Mouse (Mus musculus): ENCODE measurements at regions not wholly inside any gene's neighbourhood (a gene's known extent, or its start where the extent isn't known, plus 50 kb on each side); places are given as distances from the start of the nearest gene placed in this dataset.

DNA sequence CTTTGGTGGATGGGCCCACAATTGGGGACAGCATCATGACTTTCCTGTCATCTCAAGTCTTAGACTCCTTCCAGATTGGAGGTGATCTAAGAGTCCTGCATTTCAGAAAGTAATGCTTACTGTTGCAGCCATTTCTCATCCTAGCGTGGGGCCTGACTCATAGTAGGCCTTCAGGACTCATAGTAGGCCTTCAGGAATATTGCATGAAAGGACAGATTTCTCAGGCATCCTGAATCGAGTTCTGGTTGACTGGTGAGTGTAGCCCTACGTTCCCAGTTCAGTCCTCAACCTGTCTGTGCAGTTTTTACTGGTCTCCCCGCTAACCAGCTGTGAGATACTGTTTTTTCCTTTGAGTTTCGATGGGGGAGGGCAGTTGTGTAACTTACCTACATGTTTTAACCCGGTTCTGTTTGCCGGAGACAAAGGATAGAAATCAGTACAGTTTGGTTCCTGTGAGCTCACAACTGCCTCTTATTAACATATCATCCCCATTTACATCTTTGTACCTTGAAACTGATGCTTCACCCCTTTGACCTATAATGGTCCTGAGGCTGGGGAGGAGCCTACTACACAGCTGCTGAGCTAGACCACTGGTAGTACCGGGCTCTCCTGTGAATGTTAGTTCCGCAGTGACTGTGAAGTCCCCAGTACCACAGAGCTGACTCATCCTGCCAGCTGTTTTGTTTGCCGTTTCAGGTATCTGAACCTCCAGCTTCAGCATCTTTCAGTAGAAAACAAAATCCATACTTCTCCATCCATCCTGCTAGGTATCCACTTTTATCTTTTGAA is 1222.2 kb upstream of the A1bg start:
- no peak for DNase-seq (ENCODE audit: low spot score in 2 of 2)

DNA sequence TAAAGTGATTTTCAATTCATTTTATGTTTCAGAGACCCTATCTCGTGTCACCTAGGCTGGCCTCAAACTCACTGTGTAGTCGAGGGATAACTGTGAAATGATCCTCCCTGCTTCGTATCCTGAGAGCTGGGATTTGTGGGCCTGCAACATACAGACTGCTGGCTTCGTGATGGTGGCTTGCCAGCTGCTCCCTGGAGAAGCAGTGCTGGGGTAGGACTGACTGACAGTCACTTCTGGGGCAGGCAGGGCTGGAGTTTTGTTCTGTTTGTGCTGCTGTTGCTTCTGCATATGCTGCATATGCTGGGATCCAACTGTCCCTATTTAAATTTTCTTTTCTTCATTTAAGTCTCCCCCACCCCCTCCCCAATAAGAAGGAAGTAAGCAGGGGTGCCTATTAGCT is 1217.0 kb upstream of the A1bg start:
- DNase-seq (ENCODE audit: low spot score in 2 of 2), result no peak

DNA sequence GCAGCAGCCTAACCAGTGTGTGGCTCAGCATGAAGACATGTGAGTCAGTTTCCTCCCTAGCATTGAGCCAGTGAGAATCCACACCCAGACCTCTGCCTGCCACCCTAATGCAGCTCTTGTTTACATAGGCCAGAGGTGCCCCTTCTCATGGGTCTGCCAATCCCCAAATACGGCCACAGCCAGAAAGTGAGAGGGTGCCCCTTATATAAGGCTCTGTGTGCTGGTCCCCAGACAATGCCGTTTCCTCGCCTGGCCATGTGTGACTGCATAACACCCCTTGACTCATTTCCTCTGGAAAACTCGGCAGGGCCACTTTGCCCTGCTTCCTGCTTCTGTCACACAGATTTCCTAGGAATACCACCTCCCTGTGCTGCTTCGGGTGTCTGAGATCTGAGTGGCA is 1216.4 kb upstream of the A1bg start:
- no peak for DNase-seq (ENCODE audit: low spot score in 2 of 2)

- DNase-seq (ENCODE audit: low spot score in 2 of 2), result no peak
Observed at GRCm38 (mm10) chr15:62138701-62139100, 1215.9 kb upstream of the A1bg start.

GRCm38 (mm10) chr15:62136932-62137594 is 1214.3 kb upstream of the A1bg start:
- peak; percentile 58 to 81 for DNase-seq (ENCODE audit: low spot score in 2 of 2)

DNA sequence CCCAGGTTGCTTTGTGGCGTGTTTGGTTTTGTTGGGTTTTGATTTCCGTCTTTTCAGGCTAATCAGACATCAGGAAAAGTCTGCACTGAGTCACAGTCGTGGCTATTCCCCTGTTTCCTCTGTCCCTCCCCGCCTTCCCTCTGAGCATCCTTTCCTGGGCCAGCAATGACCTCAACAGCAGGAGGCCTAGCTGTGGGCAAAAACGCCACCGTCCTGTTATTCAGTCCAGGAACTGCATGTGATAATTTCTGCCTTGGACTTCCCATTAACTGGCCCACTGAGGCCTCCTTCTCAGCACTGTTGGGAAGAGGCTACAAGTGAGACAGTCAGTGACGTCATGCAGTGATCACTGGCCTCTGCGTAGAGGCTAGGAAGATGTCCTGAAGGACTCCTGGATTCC is 1212.0 kb upstream of the A1bg start:
- DNase-seq (ENCODE audit: low spot score in 2 of 2), result no peak

GRCm38 (mm10) chr15:62134308-62134707 is 1211.5 kb upstream of the A1bg start:
- no peak for DNase-seq (ENCODE audit: low spot score in 2 of 2)

- no peak for DNase-seq (ENCODE audit: low spot score in 2 of 2)
Observed at GRCm38 (mm10) chr15:62132895-62133294, 1210.1 kb upstream of the A1bg start.

- DNase-seq (ENCODE audit: low spot score in 2 of 2), result no peak
Observed at GRCm38 (mm10) chr15:62131686-62132085, 1208.9 kb upstream of the A1bg start.

GRCm38 (mm10) chr15:62130530-62130929 is 1207.7 kb upstream of the A1bg start:
- no peak for DNase-seq (ENCODE audit: low spot score in 2 of 2)

- DNase-seq (ENCODE audit: low spot score in 2 of 2), result no peak
Observed at GRCm38 (mm10) chr15:62128546-62129212, 1205.9 kb upstream of the A1bg start.

DNA sequence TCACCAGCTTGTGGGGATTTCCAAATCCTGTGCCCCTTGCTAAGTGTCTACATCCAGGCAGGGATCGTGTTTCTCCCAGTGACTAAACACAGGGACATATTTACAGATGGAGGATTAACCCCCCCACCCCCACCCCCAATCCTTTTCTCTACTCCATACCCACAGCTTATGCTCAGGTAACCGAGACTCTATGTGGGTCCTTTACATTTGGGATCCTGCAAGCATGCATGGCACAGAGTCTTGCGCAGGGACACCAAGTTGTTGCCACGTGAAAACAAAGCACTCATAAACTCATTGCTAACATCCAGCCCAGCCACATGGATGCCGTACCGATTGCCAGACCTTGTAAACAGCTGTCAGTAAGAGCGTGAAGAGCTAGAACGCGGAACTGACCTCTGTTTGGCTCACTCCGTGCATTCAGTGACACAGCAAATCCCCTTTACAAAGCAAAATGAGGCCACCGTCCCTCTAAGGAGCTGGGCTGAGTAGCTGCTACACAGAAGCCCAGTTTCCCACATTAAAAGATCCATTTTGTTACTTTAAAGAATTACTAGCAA is 1204.9 kb upstream of the A1bg start:
- peak; percentile 20 to 51 for DNase-seq (ENCODE audit: low spot score in 2 of 2)

GRCm38 (mm10) chr15:62125718-62126117 is 1202.9 kb upstream of the A1bg start:
- DNase-seq (ENCODE audit: low spot score in 2 of 2), result no peak

DNA sequence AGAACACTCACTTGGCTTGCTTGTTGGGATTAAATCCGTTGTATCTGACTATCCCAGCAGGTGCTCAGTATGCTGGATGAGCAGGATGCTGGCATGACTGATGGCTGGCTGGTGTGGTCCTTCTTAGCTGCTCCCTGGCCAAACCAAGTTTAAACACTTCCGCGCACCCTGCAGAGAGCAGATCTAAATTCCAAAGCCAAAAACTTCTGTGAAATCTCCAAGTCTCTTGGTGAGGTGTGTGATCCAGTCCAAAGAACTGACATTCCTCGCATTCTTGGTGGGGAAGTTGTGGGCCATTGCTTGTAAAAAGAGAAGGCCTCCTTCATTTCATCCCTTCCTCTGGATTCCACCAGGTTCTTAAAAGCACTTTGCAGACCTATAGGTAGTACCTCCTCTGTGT is 1200.9 kb upstream of the A1bg start:
- no peak for DNase-seq (ENCODE audit: low spot score in 2 of 2)

DNA sequence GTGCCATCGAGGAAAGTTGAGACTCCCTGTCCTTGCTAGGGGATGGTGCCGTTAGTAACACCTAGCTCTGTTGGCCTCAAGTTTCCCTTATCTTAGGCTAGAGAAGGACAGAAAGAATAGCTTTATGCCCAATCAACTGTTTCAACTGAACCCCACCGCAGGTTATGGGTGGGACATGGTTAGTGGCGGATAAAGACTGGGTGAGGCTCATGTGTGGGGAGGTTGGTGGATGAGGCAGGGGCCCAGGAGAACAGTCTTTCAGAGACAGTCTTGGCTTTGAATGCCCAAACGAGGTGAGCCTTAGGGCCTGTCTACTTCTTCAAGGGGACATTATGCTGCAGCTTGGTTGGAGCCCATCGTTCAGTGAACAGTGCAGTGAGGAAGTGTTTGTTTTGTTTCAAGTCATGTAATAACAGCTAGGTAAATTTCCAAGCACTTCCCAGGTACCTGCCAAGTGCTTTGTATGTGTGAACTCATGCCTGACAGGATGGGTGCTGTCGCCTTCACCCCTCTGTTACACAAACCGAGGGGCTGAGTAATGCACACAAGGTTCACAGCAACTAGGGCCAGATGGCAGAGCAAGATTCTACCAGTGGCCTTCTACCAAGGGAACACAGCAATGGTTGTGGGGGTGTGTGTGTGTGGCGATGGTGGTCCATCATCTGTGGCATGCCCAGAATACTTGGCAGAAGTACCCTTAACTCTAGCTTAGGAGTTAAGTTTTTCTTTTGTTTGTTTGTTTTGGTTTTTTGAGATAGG is 1199.6 kb upstream of the A1bg start:
- DNase-seq (ENCODE audit: low spot score in 2 of 2), result no peak

- no peak for DNase-seq (ENCODE audit: low spot score in 2 of 2)
Observed at GRCm38 (mm10) chr15:62121696-62122095, 1198.9 kb upstream of the A1bg start.

DNA sequence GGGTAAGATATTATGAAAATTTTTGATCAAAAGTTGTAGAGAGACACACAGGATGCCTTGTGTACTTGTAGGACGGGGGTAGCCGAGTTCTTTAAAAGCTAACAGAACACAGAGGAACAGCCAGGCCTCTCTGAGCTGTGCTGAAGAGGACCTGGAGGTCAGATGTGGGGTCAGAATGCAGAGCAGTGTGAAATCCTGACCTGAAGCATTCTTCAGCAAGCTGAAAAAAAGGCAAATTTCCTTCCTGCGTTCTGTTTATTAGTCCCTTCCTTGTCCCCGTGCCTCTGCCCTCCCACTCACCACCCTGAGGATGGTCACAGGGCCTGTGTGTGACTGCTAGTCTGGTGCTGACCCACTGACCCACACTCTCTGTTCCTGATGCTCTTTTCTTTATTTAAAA is 1197.9 kb upstream of the A1bg start:
- DNase-seq (ENCODE audit: low spot score in 2 of 2), result no peak

GRCm38 (mm10) chr15:62118997-62119396 is 1196.2 kb upstream of the A1bg start:
- no peak for DNase-seq (ENCODE audit: low spot score in 2 of 2)

DNA sequence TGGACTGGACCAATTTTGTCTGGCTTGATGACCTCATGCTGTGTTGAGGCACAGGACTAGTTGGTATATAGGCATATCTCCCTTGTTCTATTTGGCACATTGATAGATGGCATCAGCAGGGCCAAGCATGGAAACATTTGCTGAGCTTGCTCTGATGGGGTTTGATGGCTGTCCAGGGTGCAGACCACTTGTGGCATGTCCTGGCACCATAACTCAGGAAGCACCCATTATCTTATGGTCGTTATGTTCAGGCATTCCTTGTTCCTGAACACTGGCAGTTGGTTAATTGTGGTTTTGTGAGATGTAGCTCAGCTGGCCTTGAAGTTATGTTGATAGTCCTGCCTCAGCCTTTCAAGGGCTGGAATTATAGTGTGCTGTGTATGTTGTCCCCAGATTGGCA is 1193.4 kb upstream of the A1bg start:
- no peak for DNase-seq (ENCODE audit: low spot score in 2 of 2)

- DNase-seq (ENCODE audit: low spot score in 2 of 2), result no peak
Observed at GRCm38 (mm10) chr15:62114815-62115214, 1192.0 kb upstream of the A1bg start.

DNA sequence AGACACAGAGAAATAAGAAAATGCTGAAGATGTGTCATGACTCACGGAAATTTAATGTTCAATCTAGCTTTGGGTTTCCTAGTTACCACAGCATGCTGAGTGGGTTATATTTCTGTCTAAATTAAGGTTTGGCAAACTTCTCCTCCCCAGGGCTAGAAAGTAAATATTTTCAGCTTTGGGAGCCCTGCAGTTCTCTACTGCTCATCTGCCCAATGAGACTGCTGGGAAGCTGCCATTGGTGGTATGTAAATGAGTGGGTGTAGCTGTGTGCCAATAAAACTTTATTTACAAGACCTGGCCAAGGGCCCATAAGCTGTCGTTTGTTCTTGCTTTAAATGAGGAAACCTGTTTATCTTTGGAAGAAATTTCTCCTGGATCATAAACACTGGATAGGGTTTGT is 1189.3 kb upstream of the A1bg start:
- DNase-seq (ENCODE audit: low spot score in 2 of 2), result no peak

DNA sequence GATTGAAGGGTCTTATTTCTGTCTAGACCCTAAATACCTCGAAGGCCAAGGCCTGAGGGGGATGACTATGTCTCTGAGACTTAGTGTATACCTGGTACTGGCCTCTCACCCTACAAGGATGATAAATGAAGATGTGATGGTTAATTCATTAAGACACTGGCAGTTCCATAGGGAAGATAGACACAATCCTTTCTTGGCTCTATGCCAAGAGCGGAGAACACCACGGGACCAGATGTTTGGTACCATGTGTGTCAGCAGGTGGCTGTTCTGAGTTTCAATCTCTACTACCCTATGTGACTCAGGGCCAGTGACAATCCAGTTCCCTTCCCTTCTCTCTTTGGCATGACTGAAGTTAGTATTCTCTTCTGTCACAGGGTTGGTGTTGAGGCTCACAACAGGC is 1185.2 kb upstream of the A1bg start:
- DNase-seq (ENCODE audit: low spot score in 2 of 2), result no peak
